Mouse (Mus musculus): Measurements from ENCODE around the gene Gfap. TPM values are rescaled to one million over a fixed set of nuclear protein-coding genes. Genes with fewer than 3 reads are reported as not detected.

The Gfap gene
- polyA plus RNA-seq (2016; fragmentation: Nextera tagmentation; extraction: Ambion mirVana) = 0.12 TPM in 1 of 2 replicates, not detected in the other

DNA sequence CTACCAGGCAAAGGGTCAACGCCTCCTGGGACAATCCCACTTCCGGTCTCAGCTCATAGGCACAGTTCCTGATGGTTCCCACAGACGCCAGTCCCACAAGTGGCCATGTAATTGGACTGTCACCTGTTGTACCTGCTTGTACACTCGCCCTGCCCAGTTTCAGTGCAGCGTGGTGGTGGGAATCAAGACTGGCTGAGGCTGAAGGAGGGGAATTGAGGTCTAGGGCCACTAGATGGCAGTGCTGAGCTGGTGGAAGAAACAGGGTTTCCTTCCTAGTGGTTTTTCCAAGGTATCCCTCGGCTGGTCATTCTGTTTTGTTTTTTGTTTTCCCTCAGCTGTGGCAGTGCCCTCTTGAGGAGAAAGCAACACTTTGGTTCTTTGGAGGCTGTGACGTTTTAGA lies at the start of gene Gfap:
Gene Gfap (minus strand): TSS at position 150 of the 400 bp plus-strand sequence.
- Histone ChIP-seq H3K9me3 (replicated peaks) (no peaks in the 10 kb centered on the region), H3K4me2 (replicated peaks) (no peak within 1 kb of the TSS), H3K27ac (no peak within 1 kb of the TSS), H3K4me3 (no peak within 1 kb of the TSS), H3K27me3 (peaks cover 26% of the 10 kb centered on the region), H3K4me1 (peaks cover 15% of the 10 kb centered on the region), H3K9ac (no peak within 1 kb of the TSS), H3K36me3 (peaks cover 5% of the 10 kb centered on the region; the same call in 1 of the 2 replicates)
- ATAC-seq (ENCODE audit: low FRiP score) = peak; percentile 35; the same call in 1 of the 2 replicates
- 15% methylated on average over 7 of the region's 7 CpGs for WGBS

GRCm38 (mm10) chr11:102948043-102948961 lies 47.6 kb upstream of the Gfap start:
- Histone ChIP-seq H3K9me3 (replicated peaks) (no peaks in the 10 kb centered on the region), H3K9ac (peak overlapping the region; percentile 53), H3K36me3 (no peaks in the 10 kb centered on the region), H3K4me3 (peak overlapping the region; percentile 36), H3K27ac (peak overlapping the region; percentile 42), H3K4me1 (peaks cover 51% of the 10 kb centered on the region), H3K27me3 (peaks cover 92% of the 10 kb centered on the region), H3K4me2 (replicated peaks) (peak overlapping the region; percentile 62)
- peak; percentile 35 for ATAC-seq (ENCODE audit: low FRiP score)
- 1% methylated on average over 50 of the region's 51 CpGs for WGBS

- peaks cover 96% of the 10 kb centered on the region for H3K27me3 ChIP-seq
- no peaks in the 10 kb centered on the region for H3K36me3 ChIP-seq
- no peaks in the 10 kb centered on the region for H3K9me3 ChIP-seq (replicated peaks)
- ATAC-seq (ENCODE audit: low FRiP score) = peak; percentile 14; the same call in 1 of the 2 replicates
- peak overlapping the region; percentile 43; the same call in 1 of the 2 replicates for H3K4me3 ChIP-seq
- no peak overlapping the region for H3K27ac ChIP-seq
- H3K4me1 ChIP-seq = peaks cover 41% of the 10 kb centered on the region
- 8% methylated on average over 8 of the region's 8 CpGs for WGBS
- peak overlapping the region; percentile 67 for H3K4me2 ChIP-seq (replicated peaks)
- no peak overlapping the region for H3K9ac ChIP-seq
Observed at GRCm38 (mm10) chr11:102946992-102947343, 46.3 kb upstream of the Gfap start.

GRCm38 (mm10) chr11:102946265-102946991 lies 45.7 kb upstream of the Gfap start, which contains the start of gene C1ql1:
C1ql1 (minus strand) TSS chr11:102946688.
- no peaks in the 10 kb centered on the region for H3K9me3 ChIP-seq (replicated peaks)
- no peak within 1 kb of the TSS for H3K27ac ChIP-seq
- peak within 1 kb of the TSS; percentile 67 for H3K4me2 ChIP-seq (replicated peaks)
- peaks cover 41% of the 10 kb centered on the region for H3K4me1 ChIP-seq
- H3K36me3 ChIP-seq = no peaks in the 10 kb centered on the region
- H3K27me3 ChIP-seq = peaks cover 91% of the 10 kb centered on the region
- under 1% methylated on average over 86 of the region's 87 CpGs for WGBS
- peak within 1 kb of the TSS; percentile 61 for H3K9ac ChIP-seq
- peak within 1 kb of the TSS; percentile 43 for H3K4me3 ChIP-seq
- ATAC-seq (ENCODE audit: low FRiP score) = peak; percentile 66

GRCm38 (mm10) chr11:102945306-102946264 lies 44.9 kb upstream of the Gfap start:
- WGBS = 2% methylated on average over 53 of the region's 54 CpGs
- no peak; the same call in 1 of the 2 replicates for ATAC-seq (ENCODE audit: low FRiP score)
- H3K4me2 ChIP-seq (replicated peaks) = peak overlapping the region; percentile 67
- no peaks in the 10 kb centered on the region for H3K9me3 ChIP-seq (replicated peaks)
- H3K4me3 ChIP-seq = peak overlapping the region; percentile 43
- peak overlapping the region; percentile 61 for H3K9ac ChIP-seq
- no peak overlapping the region for H3K27ac ChIP-seq
- H3K4me1 ChIP-seq = peaks cover 41% of the 10 kb centered on the region
- H3K36me3 ChIP-seq = no peaks in the 10 kb centered on the region
- H3K27me3 ChIP-seq = peaks cover 85% of the 10 kb centered on the region

GRCm38 (mm10) chr11:102941236-102941635 lies 40.5 kb upstream of the Gfap start:
- Histone ChIP-seq H3K4me1 (peaks cover 47% of the 10 kb centered on the region), H3K9me3 (replicated peaks) (no peaks in the 10 kb centered on the region), H3K9ac (no peak overlapping the region), H3K36me3 (no peaks in the 10 kb centered on the region), H3K27ac (no peak overlapping the region), H3K4me2 (replicated peaks) (no peak overlapping the region), H3K4me3 (no peak overlapping the region), H3K27me3 (peaks cover 54% of the 10 kb centered on the region)
- no peak for ATAC-seq (ENCODE audit: low FRiP score)
- 63% methylated on average over 6 of the region's 6 CpGs for WGBS

DNA sequence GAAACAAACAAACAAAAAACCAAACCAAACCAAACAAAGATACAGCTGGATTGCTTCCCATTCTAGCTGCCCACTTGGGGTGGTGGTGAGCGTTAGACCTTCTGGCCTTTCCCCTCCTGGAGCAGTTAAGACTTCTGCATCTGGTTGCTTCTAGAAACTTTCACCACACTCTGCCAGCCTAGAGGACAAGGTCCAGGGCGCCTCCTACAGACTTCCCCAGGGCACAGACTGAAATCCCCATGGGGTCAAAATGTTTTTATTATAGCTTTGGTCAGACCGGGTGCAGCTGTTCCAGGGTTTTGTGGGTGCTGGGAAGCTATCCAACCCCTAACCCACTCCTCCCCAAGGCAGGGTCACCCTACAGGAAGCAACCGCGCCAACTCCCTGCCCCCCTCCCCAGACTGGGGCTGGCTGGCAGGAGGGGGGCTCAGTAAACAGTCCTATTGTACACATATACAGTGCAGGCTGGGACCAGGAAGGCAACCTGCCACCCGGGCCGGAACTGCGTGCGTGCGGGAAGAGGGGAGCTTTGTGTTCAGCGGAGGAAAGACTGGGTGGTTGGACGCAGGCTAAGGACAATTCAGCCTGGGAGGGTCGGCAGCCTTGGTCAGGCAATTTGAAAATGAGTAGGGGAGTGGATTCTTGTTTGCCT lies 38.4 kb upstream of the Gfap start:
- Histone ChIP-seq H3K27ac (no peak overlapping the region), H3K4me2 (replicated peaks) (peak overlapping the region; percentile 31; the same call in 1 of the 2 replicates), H3K9ac (peak overlapping the region; percentile 49; the same call in 1 of the 2 replicates), H3K36me3 (no peaks in the 10 kb centered on the region), H3K27me3 (peaks cover 33% of the 10 kb centered on the region), H3K4me1 (peaks cover 34% of the 10 kb centered on the region), H3K4me3 (no peak overlapping the region), H3K9me3 (replicated peaks) (no peaks in the 10 kb centered on the region)
- ATAC-seq (ENCODE audit: low FRiP score) = no peak
- 42% methylated on average over 13 of the region's 13 CpGs for WGBS

DNA sequence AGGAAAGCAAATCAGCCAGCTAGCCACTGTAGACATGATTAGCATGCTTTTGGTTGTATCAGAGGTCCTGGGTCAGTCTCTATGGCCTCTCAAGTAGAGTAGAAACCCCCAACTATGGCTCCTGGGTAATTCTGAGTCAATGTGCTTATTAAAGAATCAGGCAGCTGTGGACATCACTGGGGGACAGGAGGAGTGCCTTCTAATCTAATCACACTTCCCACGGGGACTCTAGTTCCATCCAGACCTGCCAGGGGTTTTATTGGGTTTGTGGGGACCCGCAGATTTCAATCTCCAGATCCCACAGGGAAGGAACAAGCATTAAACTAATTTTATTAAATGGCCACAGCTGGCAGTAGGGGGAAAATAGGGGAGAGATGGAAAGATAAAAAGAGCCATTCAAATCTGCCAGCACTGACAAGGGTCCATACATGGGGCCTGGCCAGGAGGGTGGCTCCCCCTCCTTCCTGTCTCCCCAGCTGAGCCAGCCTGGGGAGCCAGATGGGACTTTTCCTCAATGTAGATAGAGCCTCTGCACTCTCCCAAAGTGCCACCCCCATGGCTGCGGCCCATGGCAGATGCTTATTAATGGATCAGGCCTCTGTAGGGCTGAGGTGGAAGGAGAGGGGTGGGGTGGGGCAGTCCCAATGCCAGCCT lies 36.9 kb upstream of the Gfap start:
- Histone ChIP-seq H3K27me3 (peaks cover 18% of the 10 kb centered on the region), H3K9me3 (replicated peaks) (no peaks in the 10 kb centered on the region), H3K4me1 (peaks cover 34% of the 10 kb centered on the region), H3K9ac (no peak overlapping the region), H3K36me3 (no peaks in the 10 kb centered on the region), H3K4me2 (replicated peaks) (no peak overlapping the region), H3K4me3 (no peak overlapping the region), H3K27ac (peak overlapping the region; percentile 26)
- WGBS = 51% methylated on average over 3 of the region's 3 CpGs
- ATAC-seq (ENCODE audit: low FRiP score) = peak; percentile 89

GRCm38 (mm10) chr11:102936272-102936671 lies 35.6 kb upstream of the Gfap start:
- ATAC-seq (ENCODE audit: low FRiP score) = no peak
- Histone ChIP-seq H3K27ac (no peak overlapping the region), H3K9ac (no peak overlapping the region; the same call in 1 of the 2 replicates), H3K36me3 (no peaks in the 10 kb centered on the region), H3K27me3 (peaks cover 16% of the 10 kb centered on the region), H3K4me1 (peaks cover 34% of the 10 kb centered on the region), H3K4me3 (no peak overlapping the region), H3K4me2 (replicated peaks) (no peak overlapping the region), H3K9me3 (replicated peaks) (no peaks in the 10 kb centered on the region)
- WGBS = 36% methylated on average over 4 of the region's 4 CpGs

DNA sequence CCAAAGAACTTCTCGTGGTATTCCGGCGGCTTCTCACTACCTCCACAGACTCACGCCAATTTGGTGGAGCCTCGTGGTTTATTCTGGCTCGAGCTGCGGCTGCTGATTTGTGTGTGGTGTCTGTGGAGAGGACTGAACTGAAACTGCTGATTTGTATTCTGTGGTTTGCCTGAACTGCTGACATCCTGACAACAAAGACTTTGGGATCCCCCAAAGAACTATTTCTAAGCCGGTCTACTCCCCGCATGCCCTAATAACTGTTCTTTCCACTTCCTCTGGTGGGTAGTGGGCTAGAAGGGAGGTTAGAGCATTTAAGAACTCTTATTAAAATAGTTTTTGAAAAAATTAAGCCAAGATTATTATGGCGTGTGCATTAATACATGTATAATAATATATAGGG lies 30.0 kb upstream of the Gfap start:
- no peak overlapping the region for H3K4me2 ChIP-seq (replicated peaks)
- no peaks in the 10 kb centered on the region for H3K9me3 ChIP-seq (replicated peaks)
- WGBS = 93% methylated on average over 10 of the region's 10 CpGs
- ATAC-seq (ENCODE audit: low FRiP score) = no peak
- H3K4me1 ChIP-seq = no peaks in the 10 kb centered on the region
- H3K9ac ChIP-seq = no peak overlapping the region
- H3K27me3 ChIP-seq = 0 out of 2 replicates have a peak, but pooled peaks cover 4% of the 10 kb centered on the region
- no peak overlapping the region for H3K4me3 ChIP-seq
- no peak overlapping the region for H3K27ac ChIP-seq
- H3K36me3 ChIP-seq = no peaks in the 10 kb centered on the region
